Mouse (Mus musculus): ENCODE measurements around the gene Syt6. TPM values are rescaled to one million over a fixed set of nuclear protein-coding genes. Genes with fewer than 3 reads are reported as not detected.

Syt6 gene
- polyA plus RNA-seq, 1 experiment from 2014 or later: 0.74 TPM

DNA sequence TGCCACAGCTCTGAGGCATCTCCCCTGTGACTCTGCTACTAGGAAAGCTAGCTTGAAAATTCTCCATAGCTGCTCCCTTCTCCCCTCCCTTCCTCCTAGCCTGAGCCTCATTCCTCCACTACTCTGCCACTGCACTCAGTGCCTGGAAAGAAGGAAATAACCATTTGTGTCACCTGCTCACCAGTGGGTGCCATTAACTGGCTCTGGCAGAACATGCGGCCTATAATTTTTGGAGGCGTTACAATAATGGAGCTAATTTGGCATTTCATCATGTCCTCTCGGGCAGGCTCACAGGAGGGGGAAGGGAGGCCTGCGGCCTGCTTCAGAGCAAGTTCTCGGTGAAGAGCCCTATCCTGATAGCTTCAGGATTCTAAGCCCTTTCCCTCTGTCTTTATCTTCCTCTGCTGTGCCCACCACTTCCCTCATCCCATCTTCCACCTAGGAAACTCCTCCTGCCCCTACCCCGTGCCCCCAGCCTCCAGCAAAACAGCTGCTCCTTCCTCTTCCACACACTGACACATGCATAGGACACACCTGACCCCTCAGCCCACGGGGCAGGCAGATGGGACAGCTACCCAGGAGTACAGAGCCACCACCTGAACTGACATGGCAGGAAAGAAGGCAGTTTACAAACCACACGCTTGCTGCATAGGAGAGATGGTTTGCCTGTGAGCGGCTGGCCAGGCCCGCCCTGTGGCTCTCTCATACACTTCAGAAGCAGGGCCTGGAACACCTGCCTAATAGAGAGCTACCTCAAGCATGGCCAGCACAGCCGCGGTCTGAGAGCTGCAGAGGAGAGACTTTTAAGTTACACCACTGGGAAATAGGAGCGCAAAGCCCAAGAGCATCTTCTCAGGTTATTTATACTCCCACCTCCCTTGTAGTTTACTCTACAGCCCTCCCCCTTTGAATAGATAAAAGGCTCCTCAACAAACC is 31.9 kb downstream of the Syt6 start:
- no peak for DNase-seq (ENCODE audit: low spot score)
- H3K4me1 ChIP-seq: no peaks in the 10 kb centered on the region
- H3K27me3 ChIP-seq (ENCODE audit: low read depth, poor library complexity, severe bottlenecking): no peaks in the 10 kb centered on the region
- no peaks in the 10 kb centered on the region for H3K9me3 ChIP-seq (replicated peaks)
- no peak overlapping the region for H3K4me3 ChIP-seq
- 86% methylated on average over 13 of the region's 13 CpGs for WGBS
- no peak overlapping the region for H3K27ac ChIP-seq (replicated peaks)
- H3K36me3 ChIP-seq: no peaks in the 10 kb centered on the region

DNA sequence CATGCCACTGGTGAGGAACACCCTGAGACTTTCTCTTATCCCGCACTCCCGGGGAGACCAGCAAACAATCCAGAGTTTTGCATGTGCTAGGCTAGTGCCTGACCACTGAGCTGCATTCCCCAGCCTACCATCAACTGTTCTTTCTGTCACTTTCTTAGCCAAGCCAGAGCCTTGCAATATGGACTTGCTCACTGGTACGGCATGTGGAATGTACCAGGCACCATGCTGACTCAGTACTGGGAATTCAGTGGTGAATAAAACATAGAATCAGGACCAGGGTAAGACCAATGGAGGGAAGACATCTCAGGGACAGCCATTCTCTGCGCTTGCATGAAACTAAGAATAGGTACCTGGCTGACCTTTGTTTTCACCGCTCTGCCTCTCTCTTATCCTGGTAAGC is 35.2 kb downstream of the Syt6 start:
- 92% methylated on average over 5 of the region's 5 CpGs for WGBS

GRCm38 (mm10) chr3:103612636-103613355 is 37.8 kb downstream of the Syt6 start:
- no peaks in the 10 kb centered on the region for H3K9me3 ChIP-seq (replicated peaks)
- H3K27me3 ChIP-seq (ENCODE audit: low read depth, poor library complexity, severe bottlenecking): no peaks in the 10 kb centered on the region
- no peak for DNase-seq (ENCODE audit: low spot score)
- H3K4me3 ChIP-seq: no peak overlapping the region
- H3K36me3 ChIP-seq: no peaks in the 10 kb centered on the region
- 74% methylated on average over 9 of the region's 9 CpGs for WGBS
- H3K4me1 ChIP-seq: no peaks in the 10 kb centered on the region
- no peak overlapping the region for H3K27ac ChIP-seq (replicated peaks)

More for the DNA sequence above, 35.2 kb downstream of the Syt6 start:
- DNase-seq (ENCODE audit: low spot score): no peak
- no peaks in the 10 kb centered on the region for H3K9me3 ChIP-seq (replicated peaks)
- H3K4me1 ChIP-seq: no peaks in the 10 kb centered on the region
- H3K27me3 ChIP-seq (ENCODE audit: low read depth, poor library complexity, severe bottlenecking): no peaks in the 10 kb centered on the region
- H3K4me3 ChIP-seq: no peak overlapping the region
- no peak overlapping the region for H3K27ac ChIP-seq (replicated peaks)
- H3K36me3 ChIP-seq: no peaks in the 10 kb centered on the region

DNA sequence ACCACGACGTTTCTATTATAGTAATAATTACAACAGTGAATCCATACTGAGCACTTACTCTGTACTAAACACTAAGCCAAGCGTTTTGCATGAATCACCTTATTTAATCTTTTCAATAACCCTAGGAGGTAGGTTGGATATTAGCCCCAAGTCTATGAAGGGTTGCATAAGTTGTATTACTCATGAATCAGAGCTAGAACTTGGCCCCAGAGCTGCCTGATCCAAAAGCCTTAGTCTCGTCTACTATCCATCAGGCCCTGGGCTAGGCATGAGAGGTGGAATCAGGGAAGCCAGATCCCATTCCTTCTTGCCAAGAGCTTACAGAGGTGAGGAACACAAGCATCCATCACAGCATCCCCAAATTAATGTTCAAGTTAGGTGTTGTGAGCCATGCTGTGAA is 40.6 kb downstream of the Syt6 start:
- WGBS: 89% methylated on average over 4 of the region's 4 CpGs
- Histone ChIP-seq H3K27ac (replicated peaks) (no peak overlapping the region), H3K4me3 (no peak overlapping the region), H3K9me3 (replicated peaks) (no peaks in the 10 kb centered on the region), H3K4me1 (no peaks in the 10 kb centered on the region), H3K27me3 (ENCODE audit: low read depth, poor library complexity, severe bottlenecking) (no peaks in the 10 kb centered on the region), H3K36me3 (no peaks in the 10 kb centered on the region)
- DNase-seq (ENCODE audit: low spot score): no peak

GRCm38 (mm10) chr3:103616981-103617380 is 42.0 kb downstream of the Syt6 start:
- no peaks in the 10 kb centered on the region for H3K4me1 ChIP-seq
- H3K27ac ChIP-seq (replicated peaks): no peak overlapping the region
- WGBS: 45% methylated on average over 6 of the region's 6 CpGs
- no peaks in the 10 kb centered on the region for H3K36me3 ChIP-seq
- H3K4me3 ChIP-seq: no peak overlapping the region
- no peaks in the 10 kb centered on the region for H3K9me3 ChIP-seq (replicated peaks)
- no peak for DNase-seq (ENCODE audit: low spot score)
- no peaks in the 10 kb centered on the region for H3K27me3 ChIP-seq (ENCODE audit: low read depth, poor library complexity, severe bottlenecking)

DNA sequence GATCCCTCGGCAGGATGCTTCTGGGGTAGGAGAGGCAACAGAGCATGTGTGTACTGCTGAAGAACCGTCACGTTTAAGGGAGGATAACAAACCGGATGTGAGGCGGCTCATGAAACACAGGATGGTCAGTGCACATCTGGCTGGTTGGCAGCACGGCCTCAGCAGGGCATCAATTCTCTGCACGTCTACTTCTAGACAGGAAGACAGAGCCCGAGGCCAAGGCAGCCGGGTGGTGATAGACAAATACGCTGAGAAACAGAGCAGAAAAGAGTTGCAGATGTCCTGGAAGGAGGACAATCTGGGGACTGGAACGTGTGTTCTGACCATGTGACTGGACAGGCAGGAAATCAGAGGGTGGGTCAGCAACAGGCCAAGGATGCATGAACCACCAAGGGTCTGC is 45.1 kb downstream of the Syt6 start:
- DNase-seq (ENCODE audit: low spot score): no peak
- H3K9me3 ChIP-seq (replicated peaks): no peaks in the 10 kb centered on the region
- H3K27me3 ChIP-seq (ENCODE audit: low read depth, poor library complexity, severe bottlenecking): no peaks in the 10 kb centered on the region
- WGBS: 90% methylated on average over 11 of the region's 11 CpGs
- H3K4me3 ChIP-seq: no peak overlapping the region
- H3K27ac ChIP-seq (replicated peaks): no peak overlapping the region
- no peaks in the 10 kb centered on the region for H3K4me1 ChIP-seq
- no peaks in the 10 kb centered on the region for H3K36me3 ChIP-seq

DNA sequence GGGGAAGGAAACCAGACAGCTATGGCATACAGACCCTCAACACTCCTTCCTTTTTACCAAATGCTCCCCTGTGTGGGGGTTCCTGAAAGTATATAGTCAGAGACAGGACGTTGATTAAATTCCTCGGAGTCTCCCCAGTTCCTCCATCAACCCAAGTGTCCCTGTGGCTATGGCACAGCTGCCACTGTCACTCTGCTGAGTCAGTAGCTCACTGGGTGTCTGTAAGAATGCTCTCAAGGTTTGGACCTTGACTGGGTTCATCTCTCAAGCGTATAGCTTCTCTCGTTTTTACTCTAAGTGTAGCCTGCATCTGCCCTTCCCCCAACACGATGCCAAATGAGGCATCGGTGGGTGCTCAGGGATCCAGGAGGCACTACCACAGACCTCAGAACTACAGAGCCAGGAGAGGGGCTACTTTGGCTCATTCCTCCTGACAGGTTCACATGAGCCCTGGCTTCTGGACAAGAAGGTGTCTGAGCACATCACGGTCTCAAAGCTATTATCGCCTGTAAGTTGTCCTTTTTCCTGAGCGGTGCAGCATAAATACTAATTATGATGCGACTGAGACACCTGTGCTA is 49.0 kb downstream of the Syt6 start:
- Histone ChIP-seq H3K36me3 (no peaks in the 10 kb centered on the region), H3K27ac (replicated peaks) (no peak overlapping the region), H3K9me3 (replicated peaks) (no peaks in the 10 kb centered on the region), H3K4me1 (no peaks in the 10 kb centered on the region), H3K4me3 (no peak overlapping the region), H3K27me3 (ENCODE audit: low read depth, poor library complexity, severe bottlenecking) (no peaks in the 10 kb centered on the region)
- DNase-seq (ENCODE audit: low spot score): no peak
- WGBS: 93% methylated on average over 10 of the region's 10 CpGs

DNA sequence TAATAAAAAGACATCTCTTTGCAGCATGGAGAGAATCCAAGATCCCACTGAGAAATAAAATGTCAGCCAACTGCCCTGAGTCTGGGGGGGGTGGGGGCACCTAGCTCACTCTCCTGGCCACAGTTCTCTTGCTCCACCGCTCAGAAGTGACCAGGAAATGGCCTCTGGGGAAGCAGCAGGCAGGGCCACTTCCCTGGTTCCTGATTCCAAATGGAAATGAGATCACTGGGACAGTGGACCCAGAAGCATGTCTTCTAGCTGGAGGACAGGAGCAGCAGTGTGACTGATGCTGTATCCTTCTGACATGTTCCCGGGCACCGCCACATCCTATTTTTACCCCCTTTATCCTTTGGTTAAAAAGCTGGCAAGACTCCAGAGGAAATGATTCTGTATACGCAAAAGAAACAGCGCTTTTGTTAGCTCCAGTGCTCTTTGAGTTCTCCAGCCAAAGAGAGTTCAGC is 49.6 kb downstream of the Syt6 start:
- Histone ChIP-seq H3K9me3 (replicated peaks) (no peaks in the 10 kb centered on the region), H3K4me1 (no peaks in the 10 kb centered on the region), H3K27me3 (ENCODE audit: low read depth, poor library complexity, severe bottlenecking) (no peaks in the 10 kb centered on the region), H3K27ac (replicated peaks) (no peak overlapping the region), H3K36me3 (no peaks in the 10 kb centered on the region), H3K4me3 (no peak overlapping the region)
- WGBS: 86% methylated on average over 5 of the region's 5 CpGs
- no peak for DNase-seq (ENCODE audit: low spot score)

DNA sequence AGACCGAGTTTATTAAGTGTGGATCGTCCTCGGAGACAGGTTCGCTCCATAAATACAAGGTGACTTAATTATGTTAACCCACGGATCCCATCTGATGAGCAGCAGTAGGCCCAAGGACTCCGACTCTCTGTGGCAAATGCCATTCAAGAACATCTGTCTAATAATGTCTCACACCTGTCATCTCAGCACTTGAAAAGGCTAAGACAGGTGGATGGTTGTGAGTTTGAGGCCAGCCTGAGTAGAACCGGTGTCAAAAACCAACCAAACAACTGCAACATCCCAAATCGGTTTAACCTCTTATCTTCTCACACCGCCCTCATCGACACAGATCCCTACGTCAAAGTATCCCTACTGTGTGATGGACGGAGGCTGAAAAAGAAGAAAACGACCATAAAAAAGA is 50.1 kb downstream of the Syt6 start:
- Histone ChIP-seq H3K4me1 (no peaks in the 10 kb centered on the region), H3K36me3 (no peaks in the 10 kb centered on the region), H3K27ac (replicated peaks) (no peak overlapping the region), H3K4me3 (no peak overlapping the region), H3K9me3 (replicated peaks) (no peaks in the 10 kb centered on the region), H3K27me3 (ENCODE audit: low read depth, poor library complexity, severe bottlenecking) (no peaks in the 10 kb centered on the region)
- 93% methylated on average over 13 of the region's 13 CpGs for WGBS
- DNase-seq (ENCODE audit: low spot score): no peak

- Histone ChIP-seq H3K4me1 (no peaks in the 10 kb centered on the region), H3K27me3 (ENCODE audit: low read depth, poor library complexity, severe bottlenecking) (no peaks in the 10 kb centered on the region), H3K9me3 (replicated peaks) (no peaks in the 10 kb centered on the region), H3K36me3 (no peaks in the 10 kb centered on the region), H3K4me3 (no peak overlapping the region), H3K27ac (replicated peaks) (no peak overlapping the region)
- DNase-seq (ENCODE audit: low spot score): no peak
- 91% methylated on average over 4 of the region's 4 CpGs for WGBS
Measured at GRCm38 (mm10) chr3:103626481-103626880, 51.5 kb downstream of the Syt6 start.

DNA sequence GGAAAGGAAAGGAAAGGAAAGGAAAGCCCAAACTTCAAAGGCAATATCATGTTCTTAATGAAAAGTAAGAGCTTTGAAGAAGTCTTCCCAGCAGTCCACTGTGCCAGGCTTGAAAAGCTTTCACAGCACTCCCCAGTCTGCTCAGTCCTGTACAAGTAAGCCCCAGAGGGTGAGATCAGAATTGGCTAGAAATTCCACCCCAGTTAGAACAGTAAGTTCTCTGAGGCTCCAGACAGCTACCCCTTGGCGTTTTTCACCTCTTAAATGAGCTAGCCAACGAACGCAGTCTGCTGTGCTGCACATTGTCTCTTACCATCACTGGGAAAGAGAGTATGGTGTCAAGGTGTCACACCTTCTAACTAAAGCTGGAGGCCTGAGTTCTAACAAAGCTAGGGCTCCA is 52.6 kb downstream of the Syt6 start:
- no peak overlapping the region for H3K27ac ChIP-seq (replicated peaks)
- no peaks in the 10 kb centered on the region for H3K4me1 ChIP-seq
- WGBS: 94% methylated on average over 3 of the region's 3 CpGs
- H3K9me3 ChIP-seq (replicated peaks): no peaks in the 10 kb centered on the region
- no peak overlapping the region for H3K4me3 ChIP-seq
- DNase-seq (ENCODE audit: low spot score): no peak
- H3K36me3 ChIP-seq: no peaks in the 10 kb centered on the region
- H3K27me3 ChIP-seq (ENCODE audit: low read depth, poor library complexity, severe bottlenecking): no peaks in the 10 kb centered on the region

DNA sequence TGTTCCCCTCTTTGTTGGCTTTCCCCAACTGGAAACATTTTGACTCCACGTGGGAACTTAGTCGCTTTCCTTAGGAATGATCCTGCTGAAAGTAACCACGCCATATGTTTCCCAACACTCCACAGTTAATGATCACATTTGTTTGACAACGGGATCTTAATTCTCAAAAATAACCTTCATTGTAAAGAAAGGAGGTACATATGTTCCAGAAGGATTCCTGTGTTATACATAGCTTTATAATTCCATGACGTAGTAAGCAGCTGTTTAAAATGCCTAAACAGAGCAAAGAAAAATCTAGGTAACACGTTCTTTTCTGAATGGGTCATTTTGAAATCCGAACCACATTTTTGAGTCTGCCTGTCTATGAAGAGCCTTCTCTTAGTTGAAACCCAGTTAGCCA is 58.1 kb downstream of the Syt6 start:
- DNase-seq (ENCODE audit: low spot score): no peak
- H3K9me3 ChIP-seq (replicated peaks): no peaks in the 10 kb centered on the region
- WGBS: 87% methylated on average over 7 of the region's 7 CpGs
- no peaks in the 10 kb centered on the region for H3K36me3 ChIP-seq
- H3K27ac ChIP-seq (replicated peaks): no peak overlapping the region
- no peaks in the 10 kb centered on the region for H3K27me3 ChIP-seq (ENCODE audit: low read depth, poor library complexity, severe bottlenecking)
- H3K4me3 ChIP-seq: no peak overlapping the region
- peaks cover 6% of the 10 kb centered on the region; the same call in 1 of the 2 replicates for H3K4me1 ChIP-seq

DNA sequence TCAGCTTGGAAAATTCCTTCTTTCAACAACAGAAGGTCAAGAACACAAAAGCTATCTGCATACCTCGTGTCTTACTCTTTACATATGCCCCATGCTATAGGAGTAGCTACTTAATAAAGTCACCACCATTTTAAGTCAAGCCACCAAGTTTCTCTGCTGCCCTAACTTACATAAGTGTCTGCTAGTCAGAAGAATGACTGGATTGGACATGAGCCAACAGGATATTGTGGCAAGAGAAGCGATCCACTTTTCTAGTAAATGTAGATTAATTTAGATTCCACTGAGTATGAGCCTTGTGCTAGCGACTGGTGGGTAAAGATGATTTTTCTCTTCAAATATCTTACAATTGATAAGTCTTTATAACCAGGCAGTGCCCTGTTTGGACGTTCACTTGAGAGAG is 58.8 kb downstream of the Syt6 start:
- no peaks in the 10 kb centered on the region for H3K9me3 ChIP-seq (replicated peaks)
- 86% methylated on average over 4 of the region's 4 CpGs for WGBS
- H3K27ac ChIP-seq (replicated peaks): no peak overlapping the region
- H3K4me3 ChIP-seq: no peak overlapping the region
- no peak for DNase-seq (ENCODE audit: low spot score)
- no peaks in the 10 kb centered on the region for H3K36me3 ChIP-seq
- no peaks in the 10 kb centered on the region for H3K27me3 ChIP-seq (ENCODE audit: low read depth, poor library complexity, severe bottlenecking)
- peaks cover 6% of the 10 kb centered on the region; the same call in 1 of the 2 replicates for H3K4me1 ChIP-seq

Data from midbrain, embryonic 10.5 days (tissue).